Mouse (Mus musculus): ENCODE measurements around the gene Slc38a3.

Gene Slc38a3

GRCm38 (mm10) chr9:107635279-107636028 lies 33.9 kb downstream of the Slc38a3 start, which contains the start of gene Gnai2:
Gene Gnai2 (minus strand): TSS chr9:107635367.
- peak; percentile 98 for DNase-seq (ENCODE audit: low read depth)

- peak; percentile 56 for DNase-seq (ENCODE audit: low read depth)
Observed at GRCm38 (mm10) chr9:107634406-107635278, 34.7 kb downstream of the Slc38a3 start.

GRCm38 (mm10) chr9:107633661-107634405 lies 35.5 kb downstream of the Slc38a3 start:
- peak; percentile 49 for DNase-seq (ENCODE audit: low read depth)

GRCm38 (mm10) chr9:107633091-107633660 lies 36.2 kb downstream of the Slc38a3 start:
- DNase-seq (ENCODE audit: low read depth), result peak; percentile 93

- DNase-seq (ENCODE audit: low read depth), result no peak
Observed at GRCm38 (mm10) chr9:107632478-107632877, 36.9 kb downstream of the Slc38a3 start.

GRCm38 (mm10) chr9:107631861-107632260 lies 37.5 kb downstream of the Slc38a3 start:
- no peak for DNase-seq (ENCODE audit: low read depth)

- DNase-seq (ENCODE audit: low read depth), result no peak
Observed at GRCm38 (mm10) chr9:107631311-107631826, 38.0 kb downstream of the Slc38a3 start.

- DNase-seq (ENCODE audit: low read depth), result no peak
Observed at GRCm38 (mm10) chr9:107630576-107630975, 38.8 kb downstream of the Slc38a3 start.

GRCm38 (mm10) chr9:107629901-107630425 lies 39.4 kb downstream of the Slc38a3 start:
- DNase-seq (ENCODE audit: low read depth), result peak; percentile 71

- DNase-seq (ENCODE audit: low read depth), result peak; percentile 67
Observed at GRCm38 (mm10) chr9:107629411-107629730, 40.0 kb downstream of the Slc38a3 start.

- peak; percentile 52 for DNase-seq (ENCODE audit: low read depth)
Observed at GRCm38 (mm10) chr9:107628721-107629410, 40.5 kb downstream of the Slc38a3 start.

GRCm38 (mm10) chr9:107627387-107628255 lies 41.7 kb downstream of the Slc38a3 start:
- no peak for DNase-seq (ENCODE audit: low read depth)

- peak; percentile 90 for DNase-seq (ENCODE audit: low read depth)
Observed at GRCm38 (mm10) chr9:107626844-107627277, 42.5 kb downstream of the Slc38a3 start.

GRCm38 (mm10) chr9:107626158-107626843 lies 43.0 kb downstream of the Slc38a3 start:
- DNase-seq (ENCODE audit: low read depth), result no peak

GRCm38 (mm10) chr9:107625351-107626128 lies 43.8 kb downstream of the Slc38a3 start:
- no peak for DNase-seq (ENCODE audit: low read depth)

- no peak for DNase-seq (ENCODE audit: low read depth)
Observed at GRCm38 (mm10) chr9:107624951-107625350, 44.4 kb downstream of the Slc38a3 start.

GRCm38 (mm10) chr9:107624539-107624938 lies 44.8 kb downstream of the Slc38a3 start:
- peak; percentile 85 for DNase-seq (ENCODE audit: low read depth)

- no peak for DNase-seq (ENCODE audit: low read depth)
Observed at GRCm38 (mm10) chr9:107620954-107621353, 48.4 kb downstream of the Slc38a3 start.

GRCm38 (mm10) chr9:107619546-107619879 lies 49.8 kb downstream of the Slc38a3 start:
- no peak for DNase-seq (ENCODE audit: low read depth)

Data from induced T-regulatory cell, adult 2 months (primary cell).